Mouse (Mus musculus): ENCODE measurements around the gene Tgm1. TPM values are rescaled to one million over a fixed set of nuclear protein-coding genes. Genes with fewer than 3 reads are reported as not detected.

Gene Tgm1
- polyA plus RNA-seq, 1 experiment = 0.27 TPM

GRCm38 (mm10) chr14:55716271-55716670 lies 2.5 kb upstream of the Tgm1 start:
- Histone ChIP-seq H3K4me1 (ENCODE audit: control insufficient read depth, insufficient read depth, low read length) (peaks cover 7% of the 10 kb centered on the region), H3K27ac (ENCODE audit: control insufficient read depth, insufficient read depth, low read depth, low read length) (no peak overlapping the region), H3K27me3 (ENCODE audit: control insufficient read depth, insufficient read depth, low read length) (no peaks in the 10 kb centered on the region), H3K4me3 (ENCODE audit: control insufficient read depth, low read depth, low read length) (no peak overlapping the region), H3K36me3 (ENCODE audit: control insufficient read depth, insufficient read depth, low read length) (no peaks in the 10 kb centered on the region)
- no peak for TF ChIP-seq CTCF (IDR thresholded peaks at IDR 0.05; ENCODE audit: control insufficient read depth, insufficient read depth, insufficient replicate concordance, low read depth, low read length)
- no peak for TF ChIP-seq POLR2A (IDR thresholded peaks at IDR 0.05; ENCODE audit: control insufficient read depth, low read depth, low read length)

GRCm38 (mm10) chr14:55714893-55715292 lies 1.2 kb upstream of the Tgm1 start:
- no peak overlapping the region for H3K27ac ChIP-seq (ENCODE audit: control insufficient read depth, insufficient read depth, low read depth, low read length)

GRCm38 (mm10) chr14:55713007-55713728 lies 558 bp downstream of the Tgm1 start:
- H3K27ac ChIP-seq (ENCODE audit: control insufficient read depth, insufficient read depth, low read depth, low read length) = no peak overlapping the region
- no peak overlapping the region for H3K4me3 ChIP-seq (ENCODE audit: control insufficient read depth, low read depth, low read length)
- H3K27me3 ChIP-seq (ENCODE audit: control insufficient read depth, insufficient read depth, low read length) = no peaks in the 10 kb centered on the region
- peaks cover 7% of the 10 kb centered on the region for H3K4me1 ChIP-seq (ENCODE audit: control insufficient read depth, insufficient read depth, low read length)
- TF ChIP-seq CTCF (IDR thresholded peaks at IDR 0.05; ENCODE audit: control insufficient read depth, insufficient read depth, insufficient replicate concordance, low read depth, low read length) = no peak
- no peak for TF ChIP-seq POLR2A (IDR thresholded peaks at IDR 0.05; ENCODE audit: control insufficient read depth, low read depth, low read length)
- H3K36me3 ChIP-seq (ENCODE audit: control insufficient read depth, insufficient read depth, low read length) = no peaks in the 10 kb centered on the region

More at GRCm38 (mm10) chr14:55714893-55715292, 1.2 kb upstream of the Tgm1 start:
- Histone ChIP-seq H3K4me1 (ENCODE audit: control insufficient read depth, insufficient read depth, low read length) (peaks cover 7% of the 10 kb centered on the region), H3K4me3 (ENCODE audit: control insufficient read depth, low read depth, low read length) (no peak overlapping the region), H3K36me3 (ENCODE audit: control insufficient read depth, insufficient read depth, low read length) (no peaks in the 10 kb centered on the region), H3K27me3 (ENCODE audit: control insufficient read depth, insufficient read depth, low read length) (no peaks in the 10 kb centered on the region)
- TF ChIP-seq POLR2A (IDR thresholded peaks at IDR 0.05; ENCODE audit: control insufficient read depth, low read depth, low read length) = no peak
- no peak for TF ChIP-seq CTCF (IDR thresholded peaks at IDR 0.05; ENCODE audit: control insufficient read depth, insufficient read depth, insufficient replicate concordance, low read depth, low read length)

- TF ChIP-seq POLR2A (IDR thresholded peaks at IDR 0.05; ENCODE audit: control insufficient read depth, low read depth, low read length) = no peak
- no peak for TF ChIP-seq CTCF (IDR thresholded peaks at IDR 0.05; ENCODE audit: control insufficient read depth, insufficient read depth, insufficient replicate concordance, low read depth, low read length)
- H3K27me3 ChIP-seq (ENCODE audit: control insufficient read depth, insufficient read depth, low read length) = no peaks in the 10 kb centered on the region
- H3K4me3 ChIP-seq (ENCODE audit: control insufficient read depth, low read depth, low read length) = no peak overlapping the region
- no peak overlapping the region for H3K27ac ChIP-seq (ENCODE audit: control insufficient read depth, insufficient read depth, low read depth, low read length)
- peaks cover 7% of the 10 kb centered on the region for H3K4me1 ChIP-seq (ENCODE audit: control insufficient read depth, insufficient read depth, low read length)
- no peaks in the 10 kb centered on the region for H3K36me3 ChIP-seq (ENCODE audit: control insufficient read depth, insufficient read depth, low read length)
These were observed 1.9 kb downstream of the Tgm1 start for GRCm38 (mm10) chr14:55711786-55712185.

- no peaks in the 10 kb centered on the region for H3K27me3 ChIP-seq (ENCODE audit: control insufficient read depth, insufficient read depth, low read length)
- peaks cover 7% of the 10 kb centered on the region for H3K4me1 ChIP-seq (ENCODE audit: control insufficient read depth, insufficient read depth, low read length)
- H3K36me3 ChIP-seq (ENCODE audit: control insufficient read depth, insufficient read depth, low read length) = no peaks in the 10 kb centered on the region
- no peak overlapping the region for H3K4me3 ChIP-seq (ENCODE audit: control insufficient read depth, low read depth, low read length)
- no peak overlapping the region for H3K27ac ChIP-seq (ENCODE audit: control insufficient read depth, insufficient read depth, low read depth, low read length)
- TF ChIP-seq CTCF (IDR thresholded peaks at IDR 0.05; ENCODE audit: control insufficient read depth, insufficient read depth, insufficient replicate concordance, low read depth, low read length) (no peak), POLR2A (IDR thresholded peaks at IDR 0.05; ENCODE audit: control insufficient read depth, low read depth, low read length) (no peak)
These were observed 4.2 kb downstream of the Tgm1 start for GRCm38 (mm10) chr14:55709509-55709908.

GRCm38 (mm10) chr14:55707397-55707796 lies 6.3 kb downstream of the Tgm1 start:
- H3K4me3 ChIP-seq (ENCODE audit: control insufficient read depth, low read depth, low read length) = no peak overlapping the region
- no peaks in the 10 kb centered on the region for H3K27me3 ChIP-seq (ENCODE audit: control insufficient read depth, insufficient read depth, low read length)
- no peak overlapping the region for H3K27ac ChIP-seq (ENCODE audit: control insufficient read depth, insufficient read depth, low read depth, low read length)
- peaks cover 4% of the 10 kb centered on the region; the same call in 1 of the 2 replicates for H3K4me1 ChIP-seq (ENCODE audit: control insufficient read depth, insufficient read depth, low read length)
- no peak for TF ChIP-seq CTCF (IDR thresholded peaks at IDR 0.05; ENCODE audit: control insufficient read depth, insufficient read depth, insufficient replicate concordance, low read depth, low read length)
- no peak for TF ChIP-seq POLR2A (IDR thresholded peaks at IDR 0.05; ENCODE audit: control insufficient read depth, low read depth, low read length)
- no peaks in the 10 kb centered on the region for H3K36me3 ChIP-seq (ENCODE audit: control insufficient read depth, insufficient read depth, low read length)

- Histone ChIP-seq H3K27me3 (ENCODE audit: control insufficient read depth, insufficient read depth, low read length) (no peaks in the 10 kb centered on the region), H3K4me3 (ENCODE audit: control insufficient read depth, low read depth, low read length) (no peak overlapping the region), H3K36me3 (ENCODE audit: control insufficient read depth, insufficient read depth, low read length) (no peaks in the 10 kb centered on the region), H3K27ac (ENCODE audit: control insufficient read depth, insufficient read depth, low read depth, low read length) (no peak overlapping the region), H3K4me1 (ENCODE audit: control insufficient read depth, insufficient read depth, low read length) (no peaks in the 10 kb centered on the region; the same call in 1 of the 2 replicates)
- TF ChIP-seq CTCF (IDR thresholded peaks at IDR 0.05; ENCODE audit: control insufficient read depth, insufficient read depth, insufficient replicate concordance, low read depth, low read length) = no peak
- TF ChIP-seq POLR2A (IDR thresholded peaks at IDR 0.05; ENCODE audit: control insufficient read depth, low read depth, low read length) = no peak
These were observed 7.6 kb downstream of the Tgm1 start for GRCm38 (mm10) chr14:55706051-55706600.
